ENCODE assay signal across 17 mouse cellular contexts in genomic region chr14:27206443-27206842, GRCm38 (mm10).
"Had no signal": no experiment of that assay in that cellular context is flagged by ENCODE, and none has a peak within 500 bp of the region (broad histone marks: within the 10 kb centered on the region; RNA-seq: fewer than 3 reads in every experiment).

No protein-coding gene starts in this region.

- H3K4me1 ChIP-seq: liver, embryonic 13.5 days; liver, embryonic 15.5 days; midbrain, embryonic 13.5 days; midbrain, embryonic 15.5 days; neural tube, embryonic 12.5 days; stomach, embryonic 15.5 days had no signal

- H3K27me3 ChIP-seq: liver, embryonic 13.5 days; liver, embryonic 15.5 days; midbrain, embryonic 13.5 days; midbrain, embryonic 15.5 days; neural tube, embryonic 12.5 days; stomach, embryonic 15.5 days had no signal

- H3K36me3 ChIP-seq: liver, embryonic 13.5 days; liver, embryonic 15.5 days; midbrain, embryonic 13.5 days; midbrain, embryonic 15.5 days; neural tube, embryonic 12.5 days; stomach, embryonic 15.5 days had no signal

- DNase-seq: liver, embryonic 13.5 days; liver, postnatal 0 days; lung, postnatal 14 days; right cerebral cortex, postnatal 14 days; thymus, adult 2 months; thymus, postnatal 25 days; thymus, postnatal 4 days had no signal

- H3K27ac ChIP-seq: liver, embryonic 13.5 days; liver, embryonic 15.5 days; macrophage; midbrain, embryonic 13.5 days; midbrain, embryonic 15.5 days; neural tube, embryonic 12.5 days; stomach, embryonic 15.5 days; stomach, postnatal 0 days had no signal

- H3K9me3 ChIP-seq: liver, embryonic 13.5 days; liver, embryonic 15.5 days; midbrain, embryonic 13.5 days; midbrain, embryonic 15.5 days; neural tube, embryonic 12.5 days; stomach, embryonic 15.5 days had no signal

- ATAC-seq: liver, postnatal 0 days; midbrain, embryonic 13.5 days; midbrain, embryonic 15.5 days had no signal

- H3K9ac ChIP-seq: liver, embryonic 13.5 days; liver, embryonic 15.5 days; liver, postnatal 0 days; midbrain, embryonic 13.5 days; midbrain, embryonic 15.5 days; neural tube, embryonic 12.5 days; stomach, embryonic 15.5 days had no signal

- H3K4me2 ChIP-seq: liver, embryonic 11.5 days; liver, embryonic 13.5 days; liver, embryonic 15.5 days; midbrain, embryonic 11.5 days; midbrain, embryonic 13.5 days; midbrain, embryonic 15.5 days; neural tube, embryonic 12.5 days; stomach, embryonic 15.5 days had no signal

- H3K4me3 ChIP-seq: liver, embryonic 13.5 days; liver, embryonic 15.5 days; megakaryocyte, embryonic 14.5 days; midbrain, embryonic 13.5 days; midbrain, embryonic 15.5 days; neural tube, embryonic 12.5 days; stomach, embryonic 15.5 days had no signal
